Mouse (Mus musculus): ENCODE measurements at regions not wholly inside any gene's neighbourhood (a gene's known extent, or its start where the extent isn't known, plus 50 kb on each side); places are given as distances from the start of the nearest gene placed in this dataset.

DNA sequence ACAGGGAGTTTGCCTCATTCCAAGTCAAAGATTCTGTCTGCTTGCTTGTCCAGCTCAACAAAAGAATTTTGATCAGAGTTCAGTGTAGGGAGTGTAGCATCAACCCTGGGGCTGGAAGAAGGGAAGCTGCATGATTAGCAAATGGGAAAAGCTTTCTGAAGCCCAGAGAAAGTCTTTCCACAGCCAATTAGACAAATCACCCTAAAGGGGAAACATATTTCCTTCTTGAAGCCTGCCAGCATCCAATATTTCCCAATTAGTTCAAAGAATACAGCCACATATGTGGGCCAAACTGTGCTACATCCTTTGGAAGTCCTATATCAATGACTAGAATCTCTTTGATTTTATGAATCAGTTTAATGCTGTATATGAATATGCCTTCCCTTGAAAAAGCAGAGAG lies 326.2 kb downstream of the Rnd3 start:
- TF ChIP-seq CTCF (IDR thresholded peaks at IDR 0.05; ENCODE audit: insufficient read depth, low read length) (no peak), POLR2A (IDR thresholded peaks at IDR 0.05; ENCODE audit: borderline replicate concordance, extremely low read depth, low read depth, low read length) (no peak)

Data from lung, adult 2 months (tissue).